Mouse (Mus musculus): ENCODE results near the gene Egr2. TPM values are rescaled to one million over a fixed set of nuclear protein-coding genes. Genes with fewer than 3 reads are reported as not detected.

The Egr2 gene
- total RNA-seq, 4 experiments from 2014 or later: 0.17 to 1.1 (median 0.59) TPM

Other genes starting within 250 kb of the Egr2 start
- gene Ado, start 13.5 kb downstream of the Egr2 start, total RNA-seq (2022): 10 to 100 TPM; 24.4 to 28.3 (median 26.1) TPM